Mouse (Mus musculus) layer of hippocampus, adult 2 months (tissue): ENCODE results near the gene Dmrtc1a. TPM values are rescaled to one million over a fixed set of nuclear protein-coding genes. Genes with fewer than 3 reads are reported as not detected.
"Not testable (repeated sequence)": the region's sequence is repeated elsewhere in the genome, so short reads cannot be mapped to it uniquely, and the experiment has no call there.

ENCODE experiments used
- DNase-seq, 2 experiments: peaks; one replicate each; pipeline ENCODE4 v3.0.0; 2022; ENCODE audit warnings: low spot score in 2 of 2
- H3K27ac ChIP-seq: fragments of 200-600 bp; 2 replicates; pipeline ENCODE4 v1.8.1; 2022
- H3K4me3 ChIP-seq: fragments of 200-600 bp; 2 replicates; pipeline ENCODE4 v1.8.1; 2022; ENCODE audit warnings: mild to moderate bottlenecking
- CTCF ChIP-seq: fragments of 200-600 bp; conservative IDR thresholded peaks from 2 replicates; pipeline ENCODE4 v1.8.1; 2022; ENCODE audit warnings: antibody characterized with exemption, mild to moderate bottlenecking, moderate library complexity
- long read RNA-seq, 2 experiments: library from polyadenylated mRNA; stranded (forward); transcript quantifications; one replicate each; pipeline ENCODE4 v2.0.0; 2021; ENCODE audit warnings: borderline mapping rate in 2 of 2
- total RNA-seq, 2 experiments: library from RNA; stranded (reverse); gene quantifications; 2 replicates each; pipeline ENCODE4 v1.2.3; 2021

Dmrtc1a gene
- 1 to 10 TPM; 5.6 to 6.6 TPM for total RNA-seq
- long read RNA-seq, experiment 1, partial matches to known transcripts: 1 of 7 reads
- long read RNA-seq, experiment 1, other reads (novel, unspliced or antisense): 6 of 7 reads
- long read RNA-seq, experiment 2, partial matches to known transcripts: 0 of 5 reads
- long read RNA-seq, experiment 2, other reads (novel, unspliced or antisense): 5 of 5 reads

- not testable (repeated sequence) for H3K27ac ChIP-seq, DNase-seq, H3K4me3 ChIP-seq
Observed at GRCm38 (mm10) chrX:102908587-102908986, at the start of gene Dmrtc1a, which contains the start of gene 1700011M02Rik. TSS of gene Dmrtc1a (minus strand) at chrX:102908687. TSS of gene 1700011M02Rik (plus strand) at chrX:102908905.

DNA sequence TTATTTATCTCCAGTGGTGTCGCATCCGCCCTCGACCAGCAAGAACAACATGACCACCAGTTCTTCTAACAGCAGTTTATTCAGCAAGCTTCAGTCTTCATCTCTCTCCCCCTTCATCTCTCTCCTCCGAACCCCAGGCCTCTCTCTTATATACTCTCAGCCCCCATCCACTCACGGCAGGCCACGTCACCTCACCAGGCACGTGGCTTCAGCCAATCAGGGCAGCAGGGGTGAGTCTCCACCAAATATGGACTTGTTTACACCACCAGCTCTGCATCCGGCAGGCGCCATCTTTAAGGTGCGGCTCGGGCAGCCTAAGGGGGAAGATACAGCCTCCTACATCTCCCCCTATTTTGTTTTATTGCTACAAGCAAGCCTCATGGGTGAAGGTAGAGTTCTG is 41.6 kb upstream of the Dmrtc1a start:
- H3K27ac ChIP-seq: peak overlapping the region; percentile 43; the same call in 1 of the 2 replicates
- peak in 1 of 2 experiments; percentile 22 for DNase-seq
- H3K4me3 ChIP-seq: peak overlapping the region; percentile 17

DNA sequence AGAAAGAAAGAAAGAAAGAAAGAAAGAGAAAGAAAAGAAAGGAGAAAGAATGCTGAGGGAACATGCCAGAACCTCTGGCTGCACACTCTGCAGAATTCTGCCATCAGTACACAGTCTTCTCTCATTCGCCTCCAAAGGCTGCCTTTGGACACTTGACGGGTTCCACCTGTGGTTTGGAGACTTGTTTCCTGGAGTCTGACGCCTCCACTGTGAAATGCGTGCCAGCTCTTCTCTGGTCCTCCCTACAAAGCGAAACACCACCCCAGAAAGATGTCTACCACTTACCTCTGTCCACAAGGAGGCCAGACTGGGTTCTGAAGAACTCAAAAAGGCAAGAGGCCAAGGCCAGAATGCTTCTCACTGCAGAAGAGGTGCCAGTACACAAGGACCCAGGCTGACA is 28.3 kb upstream of the Dmrtc1a start:
- no peak for TF ChIP-seq CTCF
- H3K27ac ChIP-seq: no peak overlapping the region
- no peak overlapping the region for H3K4me3 ChIP-seq
- DNase-seq: no peak

DNA sequence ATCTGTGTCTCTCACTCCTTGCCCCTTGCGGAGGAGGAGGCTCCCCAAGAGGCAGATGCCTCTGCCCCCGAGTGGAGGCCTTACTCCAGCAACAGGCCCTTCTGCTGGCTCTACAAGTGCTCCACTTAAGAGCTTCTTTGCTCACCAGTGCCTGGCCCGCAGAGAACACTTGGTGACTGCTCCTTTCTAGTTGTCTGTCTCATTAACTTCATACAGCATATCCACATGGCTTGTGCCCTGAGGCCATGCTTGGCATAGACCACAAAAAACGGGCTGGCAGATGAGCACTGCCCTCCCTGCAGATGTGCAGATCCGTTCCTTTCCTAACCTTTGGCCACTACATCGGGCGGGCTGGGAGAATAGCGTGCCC is 25.9 kb upstream of the Dmrtc1a start:
- no peak for TF ChIP-seq CTCF
- no peak for DNase-seq
- Histone ChIP-seq H3K27ac (peak overlapping the region; percentile 94; the same call in 1 of the 2 replicates), H3K4me3 (peak overlapping the region; percentile 71; the same call in 1 of the 2 replicates)

- H3K27ac ChIP-seq: peak overlapping the region; percentile 94
- H3K4me3 ChIP-seq: peak overlapping the region; percentile 71
- TF ChIP-seq CTCF: peak; percentile 89
- peak; percentile 27 to 70 for DNase-seq
Observed at GRCm38 (mm10) chrX:102933571-102934394, 25.3 kb upstream of the Dmrtc1a start.

- TF ChIP-seq CTCF: no peak
- DNase-seq: no peak
- Histone ChIP-seq H3K4me3 (peak overlapping the region; percentile 71), H3K27ac (peak overlapping the region; percentile 94)
Observed at GRCm38 (mm10) chrX:102932992-102933570, 24.6 kb upstream of the Dmrtc1a start.

- H3K4me3 ChIP-seq, DNase-seq, H3K27ac ChIP-seq: not testable (repeated sequence)
Observed at GRCm38 (mm10) chrX:102928072-102928471, 19.6 kb upstream of the Dmrtc1a start, which contains the start of gene 1700018G05Rik. TSS of gene 1700018G05Rik (plus strand) at chrX:102928372.

DNA sequence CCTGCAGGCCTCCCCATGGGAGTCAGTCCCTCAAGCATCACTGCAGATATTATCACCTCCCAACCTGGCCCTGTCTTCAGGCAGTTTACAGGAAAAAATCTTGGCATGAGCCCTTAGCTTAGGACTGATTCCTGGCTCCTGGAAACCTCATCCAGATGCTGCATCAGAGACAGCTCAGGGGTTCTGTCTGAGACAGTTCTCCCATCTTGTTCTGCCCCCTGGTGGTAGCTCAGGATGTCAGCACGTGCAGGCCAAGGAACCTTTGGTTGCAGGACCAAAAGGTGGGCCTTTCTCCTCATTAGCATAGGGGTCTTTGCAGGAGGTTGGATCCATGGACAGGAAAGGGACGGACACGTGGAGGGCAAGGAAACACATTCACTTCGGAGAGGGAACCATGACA is 18.2 kb upstream of the Dmrtc1a start:
- not testable (repeated sequence) for H3K27ac ChIP-seq

GRCm38 (mm10) chrX:102914823-102915222 is 6.3 kb upstream of the Dmrtc1a start:
- H3K27ac ChIP-seq, H3K4me3 ChIP-seq, DNase-seq: not testable (repeated sequence)

More for the DNA sequence above, 18.2 kb upstream of the Dmrtc1a start:
- DNase-seq: peak; percentile 10 to 32
- peak; percentile 69 for TF ChIP-seq CTCF
- H3K4me3 ChIP-seq: not testable (repeated sequence)

DNA sequence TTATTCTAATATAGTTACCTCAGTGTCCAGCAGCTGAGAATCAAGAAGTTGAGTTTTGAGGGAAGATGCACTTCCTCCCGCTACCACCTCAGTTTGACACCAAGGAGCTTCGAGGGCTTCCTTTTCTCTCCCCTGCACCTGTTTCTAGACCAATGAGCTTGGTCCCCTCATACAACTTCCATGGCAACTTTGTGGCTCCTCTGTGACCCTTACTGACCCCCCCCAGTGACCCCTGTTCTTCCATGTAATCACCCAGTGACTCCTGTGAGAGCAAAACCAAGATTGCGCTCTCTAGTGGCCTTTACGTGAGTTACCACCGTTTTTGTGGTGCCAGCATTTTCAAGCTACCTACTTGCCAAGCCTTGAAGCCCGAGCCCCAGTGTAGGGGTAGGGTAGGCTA is 40.6 kb downstream of the Dmrtc1a start, which contains the start of gene 1700031F05Rik:
Gene 1700031F05Rik (minus strand): TSS at position 101 of the 400 bp plus-strand sequence.
- no peak for DNase-seq
- Histone ChIP-seq H3K27ac (no peak within 1 kb of the TSS), H3K4me3 (no peak within 1 kb of the TSS)
- TF ChIP-seq CTCF: no peak

- DNase-seq, H3K27ac ChIP-seq, H3K4me3 ChIP-seq: not testable (repeated sequence)
Observed at GRCm38 (mm10) chrX:102854516-102854915, 54.0 kb downstream of the Dmrtc1a start, which contains the start of gene Dmrtc1c2. TSS of gene Dmrtc1c2 (minus strand) at chrX:102854616.

Other genes starting within 250 kb of the Dmrtc1a start
- gene Gm3880, start 221.7 kb downstream of the Dmrtc1a start, total RNA-seq: not detected
- gene Gm9112, start 201.1 kb downstream of the Dmrtc1a start, total RNA-seq: not detected
- not detected for gene Dmrtc1b, start 200.8 kb downstream of the Dmrtc1a start, total RNA-seq
- gene Dmrtc1c1, start 105.7 kb downstream of the Dmrtc1a start, total RNA-seq: not detected
- gene Dmrtc1c2, start 54.1 kb downstream of the Dmrtc1a start, total RNA-seq: not detected
- gene 1700031F05Rik, start 40.7 kb downstream of the Dmrtc1a start, total RNA-seq: not detected
- gene 1700011M02Rik, start 218 bp upstream of the Dmrtc1a start, total RNA-seq: not detected
- gene 1700018G05Rik, start 19.7 kb upstream of the Dmrtc1a start, total RNA-seq: not detected